Mouse (Mus musculus): Measurements from ENCODE around the gene Srek1. TPM values are rescaled to one million over a fixed set of nuclear protein-coding genes. Genes with fewer than 3 reads are reported as not detected.

The Srek1 gene
- polyA plus RNA-seq, 1 experiment from 2014 or later, result 49.3 TPM

- ATAC-seq (ENCODE audit: extremely low read depth, insufficient number of reproducible peaks, low FRiP score, low TSS enrichment), result no peak
- Histone ChIP-seq H3K4me2 (peak overlapping the region; percentile 36; the same call in 1 of the 2 replicates), H3K27ac (replicated peaks) (peak overlapping the region; percentile 66; the same call in 1 of the 2 replicates), H3K27me3 (replicated peaks) (no peaks in the 10 kb centered on the region), H3K9me3 (no peaks in the 10 kb centered on the region), H3K36me3 (no peaks in the 10 kb centered on the region), H3K4me3 (no peak overlapping the region), H3K9ac (peak overlapping the region; percentile 50; the same call in 1 of the 2 replicates), H3K4me1 (peaks cover 13% of the 10 kb centered on the region)
- WGBS, result 54% methylated on average over 11 of the region's 11 CpGs
Measured at GRCm38 (mm10) chr13:103711406-103712025, 62.9 kb downstream of the Srek1 start.

DNA sequence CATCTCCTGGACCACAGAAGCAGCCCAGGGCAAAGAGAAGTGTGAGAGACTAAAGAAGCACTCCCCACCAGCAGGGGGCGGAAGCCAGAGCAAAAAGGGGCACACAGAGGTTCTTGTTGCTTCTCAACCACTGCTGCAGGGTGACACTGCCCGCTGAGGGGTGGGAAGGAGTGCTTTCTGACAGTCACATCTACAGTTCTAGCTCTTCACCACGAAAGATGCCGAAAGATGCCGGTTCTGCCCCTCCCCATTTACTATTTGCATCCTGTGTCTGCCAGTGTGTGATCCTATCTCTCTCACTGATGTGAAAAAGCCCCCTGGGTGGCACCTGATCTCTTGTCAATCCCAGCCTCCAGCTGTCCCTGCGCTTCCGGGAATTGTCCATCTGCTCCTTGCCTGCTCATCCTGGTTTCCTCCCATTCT is 64.0 kb downstream of the Srek1 start:
- WGBS, result 40% methylated on average over 7 of the region's 7 CpGs
- H3K9me3 ChIP-seq, result no peaks in the 10 kb centered on the region

DNA sequence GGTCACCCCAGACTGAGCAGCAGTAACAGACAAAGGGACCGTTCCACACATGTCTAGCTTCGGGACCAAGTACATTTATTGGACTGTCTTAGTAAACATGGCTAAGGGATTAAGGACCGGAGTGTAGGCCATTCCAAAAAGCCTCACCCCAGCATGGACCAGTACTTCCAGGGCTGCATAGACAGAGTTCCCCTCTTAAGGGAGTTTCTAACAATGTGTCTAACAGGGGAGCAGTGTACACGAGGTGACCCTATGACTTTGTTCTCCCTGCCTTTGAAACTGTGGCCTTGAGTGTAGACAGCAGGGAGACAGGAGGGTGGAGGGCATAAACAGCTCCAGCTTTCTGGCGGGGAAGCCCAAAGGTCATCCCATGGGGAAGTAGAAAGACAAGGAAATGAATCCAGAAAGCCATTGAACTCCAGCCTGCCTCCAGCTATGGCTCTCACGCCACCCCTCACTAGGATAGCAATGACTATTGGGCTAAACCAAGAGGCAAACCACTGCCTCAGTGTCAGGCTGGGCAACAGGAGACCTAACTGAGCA is 68.9 kb downstream of the Srek1 start:
- Histone ChIP-seq H3K27me3 (replicated peaks) (no peaks in the 10 kb centered on the region), H3K36me3 (no peaks in the 10 kb centered on the region), H3K4me1 (peaks cover 6% of the 10 kb centered on the region; the same call in 1 of the 2 replicates), H3K27ac (replicated peaks) (no peak overlapping the region), H3K9me3 (no peaks in the 10 kb centered on the region), H3K4me2 (no peak overlapping the region), H3K9ac (no peak overlapping the region), H3K4me3 (no peak overlapping the region)
- 74% methylated on average over 6 of the region's 6 CpGs for WGBS
- ATAC-seq (ENCODE audit: extremely low read depth, insufficient number of reproducible peaks, low FRiP score, low TSS enrichment), result no peak

More for the DNA sequence above, 64.0 kb downstream of the Srek1 start:
- Histone ChIP-seq H3K27ac (replicated peaks) (no peak overlapping the region), H3K27me3 (replicated peaks) (no peaks in the 10 kb centered on the region), H3K4me1 (peaks cover 13% of the 10 kb centered on the region), H3K36me3 (no peaks in the 10 kb centered on the region), H3K4me3 (no peak overlapping the region), H3K4me2 (no peak overlapping the region), H3K9ac (no peak overlapping the region)
- ATAC-seq (ENCODE audit: extremely low read depth, insufficient number of reproducible peaks, low FRiP score, low TSS enrichment), result no peak

DNA sequence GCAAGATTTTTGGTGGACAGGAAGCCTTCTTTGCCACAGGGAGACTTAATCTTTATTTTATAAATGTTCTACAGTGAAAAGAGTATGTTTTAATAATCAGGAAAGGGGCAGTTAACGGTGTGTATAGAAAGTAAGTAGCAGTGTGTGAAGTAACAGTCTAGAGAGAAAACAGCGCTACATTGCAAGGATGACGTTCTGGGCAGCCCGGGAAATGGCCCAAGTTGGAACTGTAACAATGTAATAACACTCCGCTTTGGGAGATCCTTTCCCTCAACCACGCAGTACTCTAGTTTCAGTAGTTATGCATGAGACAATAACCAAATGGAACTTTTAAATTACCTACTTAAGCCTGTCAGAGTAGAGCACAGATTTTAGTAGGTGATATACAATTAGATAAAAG is 70.6 kb downstream of the Srek1 start:
- WGBS, result 66% methylated on average over 6 of the region's 6 CpGs
- Histone ChIP-seq H3K4me1 (peaks cover 5% of the 10 kb centered on the region; the same call in 1 of the 2 replicates), H3K9ac (no peak overlapping the region), H3K27me3 (replicated peaks) (no peaks in the 10 kb centered on the region), H3K36me3 (no peaks in the 10 kb centered on the region), H3K27ac (replicated peaks) (no peak overlapping the region), H3K4me3 (no peak overlapping the region), H3K9me3 (no peaks in the 10 kb centered on the region), H3K4me2 (no peak overlapping the region)
- no peak for ATAC-seq (ENCODE audit: extremely low read depth, insufficient number of reproducible peaks, low FRiP score, low TSS enrichment)

DNA sequence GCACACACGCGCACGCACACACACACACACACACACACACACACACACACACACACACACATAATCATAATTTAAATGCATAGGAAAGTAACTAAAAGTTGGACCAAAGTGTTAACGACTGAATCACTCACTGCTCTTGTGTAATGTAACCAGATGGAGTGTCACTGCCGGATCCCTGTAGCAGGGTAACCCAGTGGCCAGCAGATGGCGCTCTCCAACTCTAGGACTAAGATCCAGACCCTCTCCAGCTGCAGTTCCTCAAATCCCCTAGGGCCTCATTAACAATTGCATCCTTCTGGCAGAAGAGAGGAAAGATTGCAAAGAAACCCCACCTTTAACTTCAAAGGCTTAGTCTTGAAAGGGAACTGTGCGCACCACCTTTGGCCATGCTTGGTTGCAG is 71.0 kb downstream of the Srek1 start:
- H3K9ac ChIP-seq, result no peak overlapping the region
- H3K4me1 ChIP-seq, result peaks cover 5% of the 10 kb centered on the region; the same call in 1 of the 2 replicates
- ATAC-seq (ENCODE audit: extremely low read depth, insufficient number of reproducible peaks, low FRiP score, low TSS enrichment), result no peak; the same call in 1 of the 2 replicates
- WGBS, result 32% methylated on average over 7 of the region's 7 CpGs
- no peak overlapping the region for H3K4me3 ChIP-seq
- H3K4me2 ChIP-seq, result no peak overlapping the region
- H3K9me3 ChIP-seq, result no peaks in the 10 kb centered on the region
- no peak overlapping the region for H3K27ac ChIP-seq (replicated peaks)
- no peaks in the 10 kb centered on the region for H3K36me3 ChIP-seq
- H3K27me3 ChIP-seq (replicated peaks), result no peaks in the 10 kb centered on the region

GRCm38 (mm10) chr13:103702266-103702665 is 72.1 kb downstream of the Srek1 start:
- WGBS, result 74% methylated on average over 3 of the region's 3 CpGs
- Histone ChIP-seq H3K27ac (replicated peaks) (no peak overlapping the region), H3K27me3 (replicated peaks) (no peaks in the 10 kb centered on the region), H3K9ac (no peak overlapping the region), H3K36me3 (no peaks in the 10 kb centered on the region), H3K4me2 (no peak overlapping the region), H3K4me3 (no peak overlapping the region), H3K4me1 (peaks cover 5% of the 10 kb centered on the region; the same call in 1 of the 2 replicates), H3K9me3 (no peaks in the 10 kb centered on the region)
- no peak for ATAC-seq (ENCODE audit: extremely low read depth, insufficient number of reproducible peaks, low FRiP score, low TSS enrichment)

- 51% methylated on average over 2 of the region's 2 CpGs for WGBS
Measured at GRCm38 (mm10) chr13:103700752-103701151, 73.7 kb downstream of the Srek1 start.

GRCm38 (mm10) chr13:103697993-103698392 is 76.4 kb downstream of the Srek1 start:
- Histone ChIP-seq H3K27me3 (replicated peaks) (no peaks in the 10 kb centered on the region), H3K27ac (replicated peaks) (no peak overlapping the region), H3K4me1 (peaks cover 5% of the 10 kb centered on the region; the same call in 1 of the 2 replicates), H3K36me3 (no peaks in the 10 kb centered on the region), H3K9me3 (no peaks in the 10 kb centered on the region), H3K4me2 (no peak overlapping the region), H3K9ac (no peak overlapping the region), H3K4me3 (no peak overlapping the region)
- 53% methylated on average over 9 of the region's 9 CpGs for WGBS
- no peak for ATAC-seq (ENCODE audit: extremely low read depth, insufficient number of reproducible peaks, low FRiP score, low TSS enrichment)

More at GRCm38 (mm10) chr13:103700752-103701151, 73.7 kb downstream of the Srek1 start:
- no peaks in the 10 kb centered on the region for H3K9me3 ChIP-seq
- peaks cover 5% of the 10 kb centered on the region; the same call in 1 of the 2 replicates for H3K4me1 ChIP-seq
- no peak overlapping the region for H3K9ac ChIP-seq
- no peak for ATAC-seq (ENCODE audit: extremely low read depth, insufficient number of reproducible peaks, low FRiP score, low TSS enrichment)
- H3K27me3 ChIP-seq (replicated peaks), result no peaks in the 10 kb centered on the region
- no peak overlapping the region for H3K27ac ChIP-seq (replicated peaks)
- no peak overlapping the region for H3K4me3 ChIP-seq
- no peaks in the 10 kb centered on the region for H3K36me3 ChIP-seq
- H3K4me2 ChIP-seq, result no peak overlapping the region

DNA sequence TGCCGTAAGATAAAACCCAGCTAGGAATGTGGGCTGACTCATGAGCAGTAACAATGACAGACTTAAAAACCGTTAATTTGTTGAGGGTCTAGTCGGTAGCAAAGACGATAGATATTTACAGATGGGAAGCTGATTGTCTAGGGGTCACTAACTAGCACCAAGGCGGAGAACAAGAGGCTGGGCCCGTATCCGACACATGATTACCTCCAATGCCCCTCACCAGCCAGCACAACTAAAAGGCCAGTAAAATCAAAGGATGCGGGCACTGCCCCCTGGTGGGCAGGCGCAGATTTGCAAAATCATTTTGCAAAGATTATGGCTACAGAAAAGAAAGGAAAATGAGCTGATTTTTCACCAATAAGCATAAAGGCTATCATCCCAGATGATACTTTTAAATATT is 78.2 kb downstream of the Srek1 start:
- H3K4me3 ChIP-seq, result no peak overlapping the region
- H3K9me3 ChIP-seq, result no peaks in the 10 kb centered on the region
- WGBS, result 37% methylated on average over 9 of the region's 9 CpGs
- peaks cover 5% of the 10 kb centered on the region; the same call in 1 of the 2 replicates for H3K4me1 ChIP-seq
- H3K27ac ChIP-seq (replicated peaks), result no peak overlapping the region
- no peak for ATAC-seq (ENCODE audit: extremely low read depth, insufficient number of reproducible peaks, low FRiP score, low TSS enrichment)
- peak overlapping the region; percentile 21; the same call in 1 of the 2 replicates for H3K4me2 ChIP-seq
- H3K9ac ChIP-seq, result no peak overlapping the region
- no peaks in the 10 kb centered on the region for H3K36me3 ChIP-seq
- H3K27me3 ChIP-seq (replicated peaks), result no peaks in the 10 kb centered on the region

- Histone ChIP-seq H3K27ac (replicated peaks) (no peak overlapping the region), H3K4me3 (no peak overlapping the region), H3K36me3 (no peaks in the 10 kb centered on the region), H3K27me3 (replicated peaks) (no peaks in the 10 kb centered on the region), H3K9ac (no peak overlapping the region), H3K4me1 (no peaks in the 10 kb centered on the region), H3K4me2 (no peak overlapping the region), H3K9me3 (no peaks in the 10 kb centered on the region)
- 70% methylated on average over 6 of the region's 6 CpGs for WGBS
- ATAC-seq (ENCODE audit: extremely low read depth, insufficient number of reproducible peaks, low FRiP score, low TSS enrichment), result no peak
Measured at GRCm38 (mm10) chr13:103695456-103695855, 79.0 kb downstream of the Srek1 start.

Data from heart, embryonic 13.5 days (tissue).